Mouse (Mus musculus) layer of hippocampus, adult 8-10 months (tissue): Measurements from ENCODE around the gene Lap3. TPM values are rescaled to one million over a fixed set of nuclear protein-coding genes. Genes with fewer than 3 reads are reported as not detected.

ENCODE experiments used
- DNase-seq, 2 experiments: peaks; one replicate each; pipeline ENCODE4 v3.0.0; 2022; ENCODE audit warnings: low spot score in 2 of 2
- total RNA-seq, 4 experiments: library from RNA; stranded (reverse); gene quantifications; 2 replicates each; pipeline ENCODE4 v1.2.4; 2022

Lap3 gene
- total RNA-seq: 10 to 100 TPM; 62.0 to 95.0 (median 71.4) TPM

- DNase-seq: peak; percentile 95 to 98
Observed at GRCm38 (mm10) chr5:45493191-45494092, at the start of gene Lap3. Lap3 (plus strand) TSS chr5:45493374.

GRCm38 (mm10) chr5:45444130-45444832 is 48.9 kb upstream of the Lap3 start:
- DNase-seq: no peak

DNA sequence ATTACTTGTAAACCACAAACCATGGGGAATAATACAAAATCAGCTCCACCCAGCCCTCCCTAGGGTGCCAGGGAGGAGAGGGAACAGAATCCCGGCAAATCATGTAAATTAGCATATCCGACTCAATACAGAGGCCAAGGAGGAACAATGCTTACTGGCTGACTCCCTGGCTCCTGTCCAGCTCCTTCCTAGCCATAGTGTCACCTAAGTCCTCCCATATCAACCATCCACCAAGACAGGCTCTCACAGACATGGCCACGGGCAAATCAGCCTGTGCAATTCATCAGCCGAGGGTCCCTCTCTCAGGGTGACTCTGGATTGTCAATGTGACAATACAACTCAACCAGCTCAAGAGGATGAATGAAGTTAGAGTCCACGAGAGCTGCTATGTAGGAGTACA is 44.5 kb upstream of the Lap3 start:
- no peak for DNase-seq

GRCm38 (mm10) chr5:45449206-45449605 is 44.0 kb upstream of the Lap3 start:
- DNase-seq: no peak

- DNase-seq: peak; percentile 96 to 97
Observed at GRCm38 (mm10) chr5:45449831-45450716, 43.1 kb upstream of the Lap3 start, which contains the start of gene Qdpr. Qdpr (minus strand) TSS chr5:45450236.

- DNase-seq: no peak
Observed at GRCm38 (mm10) chr5:45453451-45453850, 39.7 kb upstream of the Lap3 start, which contains the start of gene Clrn2. Clrn2 (plus strand) TSS chr5:45453751.

DNA sequence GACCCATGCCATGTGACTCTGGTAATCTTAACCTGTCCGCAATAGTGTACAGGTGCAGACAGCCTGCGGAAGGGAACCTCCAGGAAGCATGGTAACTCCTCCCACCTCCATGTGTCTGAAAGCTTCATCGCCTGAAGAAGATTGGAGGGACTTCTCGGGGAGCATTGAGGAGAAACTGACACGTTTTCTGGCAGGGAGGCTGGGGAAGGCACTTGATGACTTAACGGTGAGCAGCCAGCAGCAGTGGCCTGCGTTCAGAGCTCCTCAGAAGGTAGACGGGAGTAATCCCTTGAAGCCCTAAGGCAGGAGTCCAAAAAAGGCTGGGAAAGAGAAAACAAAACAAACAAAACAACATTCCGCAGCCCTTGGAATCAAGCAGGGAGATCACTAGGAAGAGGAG is 38.7 kb upstream of the Lap3 start:
- DNase-seq: no peak

DNA sequence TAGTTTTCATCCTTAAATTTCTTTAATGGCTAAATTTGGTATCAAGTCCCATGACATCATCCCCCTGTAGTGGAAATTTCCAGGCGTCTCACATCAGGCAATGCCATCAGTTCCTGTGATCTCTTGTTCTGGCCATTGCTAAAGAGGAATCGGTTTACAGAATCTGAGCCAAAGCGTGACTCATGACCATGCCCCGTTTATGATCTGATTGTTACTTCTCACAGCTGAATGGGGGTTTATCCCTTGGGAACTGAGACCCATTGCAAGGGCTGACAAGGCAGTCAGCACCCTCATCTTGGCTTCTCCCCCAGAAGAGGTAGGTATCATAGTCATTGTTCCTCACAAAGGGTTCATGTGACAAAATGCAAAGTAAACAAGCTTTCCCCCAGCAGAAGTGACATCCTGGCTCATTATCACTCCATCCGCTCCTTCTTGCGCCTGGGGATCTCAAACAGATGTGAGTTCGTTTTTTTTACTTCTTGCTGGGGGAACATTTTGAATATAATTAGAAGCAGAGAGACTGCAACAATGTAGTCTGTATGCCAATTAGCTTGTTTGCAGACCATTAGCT is 20.2 kb upstream of the Lap3 start:
- peak; percentile 33 to 73 for DNase-seq

GRCm38 (mm10) chr5:45473521-45473920 is 19.7 kb upstream of the Lap3 start:
- no peak for DNase-seq

- peak; percentile 32 to 62 for DNase-seq
Observed at GRCm38 (mm10) chr5:45474215-45474614, 19.0 kb upstream of the Lap3 start.

- DNase-seq: no peak
Observed at GRCm38 (mm10) chr5:45474758-45475157, 18.4 kb upstream of the Lap3 start.

- no peak for DNase-seq
Observed at GRCm38 (mm10) chr5:45475771-45476170, 17.4 kb upstream of the Lap3 start.

- DNase-seq: peak; percentile 35 to 39
Observed at GRCm38 (mm10) chr5:45476288-45476687, 16.9 kb upstream of the Lap3 start.

GRCm38 (mm10) chr5:45477601-45478000 is 15.6 kb upstream of the Lap3 start:
- DNase-seq: no peak

DNA sequence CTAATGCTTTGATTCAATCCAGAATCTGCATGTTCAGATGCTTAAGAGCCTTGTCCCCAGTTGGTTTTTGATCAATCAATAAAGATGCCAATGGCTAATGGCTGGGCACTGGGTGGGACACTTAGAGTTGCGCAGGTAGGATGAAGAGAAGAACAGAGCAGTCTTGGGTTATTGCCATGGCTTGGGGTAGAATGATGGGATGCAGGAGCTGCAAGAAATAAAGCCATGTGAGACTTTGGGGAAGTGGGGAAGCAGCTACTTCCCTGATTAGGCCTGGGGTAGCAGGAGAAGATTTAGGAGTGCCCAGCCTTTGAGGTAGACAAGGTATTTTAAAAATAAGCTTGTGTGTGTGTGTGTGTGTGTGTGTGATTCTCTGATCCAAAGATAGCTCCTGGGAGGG is 13.1 kb upstream of the Lap3 start:
- DNase-seq: no peak

GRCm38 (mm10) chr5:45481125-45481524 is 12.0 kb upstream of the Lap3 start:
- no peak for DNase-seq

GRCm38 (mm10) chr5:45482607-45483006 is 10.6 kb upstream of the Lap3 start:
- DNase-seq: no peak

- no peak for DNase-seq
Observed at GRCm38 (mm10) chr5:45483654-45484053, 9.5 kb upstream of the Lap3 start.

DNA sequence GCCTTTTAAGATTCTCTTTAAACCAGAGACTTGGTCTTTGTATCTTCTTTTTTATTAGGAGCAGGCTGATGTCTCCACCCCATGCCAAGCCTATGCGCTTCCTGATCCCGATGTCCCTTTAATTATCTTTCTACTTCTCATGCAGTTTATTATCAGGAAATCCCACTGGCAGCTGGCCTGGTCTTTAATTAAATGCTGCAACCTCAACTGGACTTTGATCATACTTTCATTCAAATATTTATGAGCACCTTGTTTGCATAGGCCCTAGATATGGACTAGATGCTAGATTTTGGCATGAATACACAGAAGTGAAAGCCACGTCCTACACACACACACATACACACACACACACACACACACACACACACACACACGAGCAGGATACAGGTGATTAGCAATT is 1.4 kb upstream of the Lap3 start:
- no peak for DNase-seq

GRCm38 (mm10) chr5:45494093-45494755 is 1.1 kb downstream of the Lap3 start:
- no peak for DNase-seq
